Mouse (Mus musculus) ZHBTc4 (cell line): Measurements from ENCODE around the gene Tigd3.

Experiments used
- DNase-seq: peaks from one replicate; pipeline ENCODE4 v3.0.0-alpha.2; 2011; ENCODE audit warnings: low read depth, low spot score

The Tigd3 gene

GRCm38 (mm10) chr19:5847306-5847796 lies 46.6 kb downstream of the Tigd3 start:
- DNase-seq: peak; percentile 53

- peak; percentile 98 for DNase-seq
Measured at GRCm38 (mm10) chr19:5846557-5847305, 47.2 kb downstream of the Tigd3 start.

- no peak for DNase-seq
Measured at GRCm38 (mm10) chr19:5846154-5846553, 47.8 kb downstream of the Tigd3 start.

- DNase-seq: peak; percentile 98
Measured at GRCm38 (mm10) chr19:5845319-5846135, 48.4 kb downstream of the Tigd3 start.

- no peak for DNase-seq
Measured at GRCm38 (mm10) chr19:5844831-5845318, 49.1 kb downstream of the Tigd3 start.

- peak; percentile 53 for DNase-seq
Measured at GRCm38 (mm10) chr19:5843781-5844691, 49.9 kb downstream of the Tigd3 start.

- peak; percentile 85 for DNase-seq
Measured at GRCm38 (mm10) chr19:5842785-5843730, 50.9 kb downstream of the Tigd3 start.

- DNase-seq: peak; percentile 82
Measured at GRCm38 (mm10) chr19:5841999-5842784, 51.8 kb downstream of the Tigd3 start.

GRCm38 (mm10) chr19:5841389-5841946 lies 52.5 kb downstream of the Tigd3 start:
- peak; percentile 86 for DNase-seq
